Mouse (Mus musculus): ENCODE results near the gene Pold2. TPM values are rescaled to one million over a fixed set of nuclear protein-coding genes. Genes with fewer than 3 reads are reported as not detected.
A peak's percentile ranks its signal among the peaks of the same experiment; 100 is the strongest.

The Pold2 gene
- total RNA-seq, 4 experiments from 2014 or later: 39.6 to 67.0 (median 51.5) TPM

- no peak for DNase-seq
Observed at GRCm38 (mm10) chr11:5856479-5857130, 21.5 kb downstream of the Pold2 start.

- DNase-seq: no peak
Observed at GRCm38 (mm10) chr11:5855902-5856301, 22.2 kb downstream of the Pold2 start.

GRCm38 (mm10) chr11:5855481-5855880 lies 22.6 kb downstream of the Pold2 start:
- DNase-seq: no peak

- no peak for DNase-seq
Observed at GRCm38 (mm10) chr11:5852314-5852713, 25.8 kb downstream of the Pold2 start.

- no peak for DNase-seq
Observed at GRCm38 (mm10) chr11:5851021-5851736, 26.9 kb downstream of the Pold2 start.

GRCm38 (mm10) chr11:5850452-5850851 lies 27.6 kb downstream of the Pold2 start:
- no peak for DNase-seq

GRCm38 (mm10) chr11:5849316-5849715 lies 28.8 kb downstream of the Pold2 start:
- DNase-seq: no peak

- DNase-seq: no peak
Observed at GRCm38 (mm10) chr11:5848741-5849140, 29.4 kb downstream of the Pold2 start.

- no peak for DNase-seq
Observed at GRCm38 (mm10) chr11:5846639-5847345, 31.3 kb downstream of the Pold2 start.

GRCm38 (mm10) chr11:5843131-5843530 lies 35.0 kb downstream of the Pold2 start:
- DNase-seq: no peak

- no peak for DNase-seq
Observed at GRCm38 (mm10) chr11:5841751-5842150, 36.3 kb downstream of the Pold2 start.

GRCm38 (mm10) chr11:5840346-5840745 lies 37.7 kb downstream of the Pold2 start:
- no peak for DNase-seq

- peak; percentile 90 for DNase-seq
Observed at GRCm38 (mm10) chr11:5837251-5838246, 40.5 kb downstream of the Pold2 start, which contains the start of gene Polm. TSS of gene Polm (minus strand) at chr11:5838016.

GRCm38 (mm10) chr11:5836126-5836525 lies 42.0 kb downstream of the Pold2 start:
- DNase-seq: no peak

GRCm38 (mm10) chr11:5835057-5835456 lies 43.0 kb downstream of the Pold2 start:
- DNase-seq: no peak

GRCm38 (mm10) chr11:5834506-5834905 lies 43.6 kb downstream of the Pold2 start:
- no peak for DNase-seq

- no peak for DNase-seq
Observed at GRCm38 (mm10) chr11:5829327-5829726, 48.8 kb downstream of the Pold2 start.

GRCm38 (mm10) chr11:5828509-5829191 lies 49.4 kb downstream of the Pold2 start:
- DNase-seq: no peak

GRCm38 (mm10) chr11:5827931-5828330 lies 50.2 kb downstream of the Pold2 start:
- DNase-seq: no peak

GRCm38 (mm10) chr11:5825432-5825831 lies 52.7 kb downstream of the Pold2 start:
- no peak for DNase-seq
